Mouse (Mus musculus) MEL (cell line): ENCODE data around the gene Rassf6.

Experiments
- CTCF ChIP-seq, 3 experiments: IDR thresholded peaks in 2 of 3; conservative IDR thresholded peaks in 1 of 3; 2 replicates each; pipeline ENCODE4 v1.5.1; 2011 to 2012; ENCODE audit warnings: low read length in 3 of 3, low read depth in 2 of 3, mild to moderate bottlenecking in 2 of 3, improper control_type of control experiment in 1 of 3, inconsistent platforms in 1 of 3, mixed read lengths in 1 of 3, moderate library complexity in 1 of 3; ENCODE audit not compliant: control insufficient read depth in 1 of 3, insufficient read depth in 1 of 3, poor library complexity in 1 of 3, severe bottlenecking in 1 of 3
- EP300 ChIP-seq, 2 experiments: IDR thresholded peaks; 2 replicates each; pipeline ENCODE4 v1.6.1; 2011; ENCODE audit warnings: improper control_type of control experiment in 2 of 2, low read length in 2 of 2, low read depth in 1 of 2, mild to moderate bottlenecking in 1 of 2
- MXI1 ChIP-seq: IDR thresholded peaks from 2 replicates; pipeline ENCODE4 v1.6.1; 2011; ENCODE audit warnings: mild to moderate bottlenecking, low read depth, low read length, improper control_type of control experiment

DNA sequence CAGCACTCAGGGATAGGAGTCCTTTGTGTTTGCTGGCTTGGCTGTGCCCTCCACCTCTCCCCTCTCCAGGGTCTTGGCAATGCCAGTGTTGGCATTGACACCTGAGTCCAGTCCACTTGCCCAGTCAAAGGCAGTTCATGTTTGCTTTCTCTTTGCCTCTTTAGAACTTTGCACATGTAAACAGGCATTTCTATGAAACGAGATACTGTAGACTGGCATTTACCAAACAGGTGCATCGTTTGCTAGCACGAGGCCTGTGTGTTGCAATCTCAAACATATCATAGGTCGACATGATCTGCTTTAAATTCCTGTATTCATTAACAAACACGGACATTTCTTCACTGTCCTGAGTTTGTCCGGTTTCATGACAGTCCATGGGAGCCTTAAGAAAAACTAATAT lies 79.7 kb downstream of the Rassf6 start, which contains the start of gene 5830473C10Rik:
- TF ChIP-seq CTCF (IDR thresholded peaks at IDR 0.05 in 2 of 3, conservative IDR thresholded peaks at IDR 0.05 in 1 of 3; ENCODE audit: control insufficient read depth in 1 of 3, insufficient read depth in 1 of 3, low read depth in 2 of 3, low read length in 3 of 3, poor library complexity in 1 of 3, severe bottlenecking in 1 of 3): no peak
- TF ChIP-seq EP300 (IDR thresholded peaks at IDR 0.05; ENCODE audit: low read depth in 1 of 2, low read length in 2 of 2): no peak
- no peak for TF ChIP-seq MXI1
